Mouse (Mus musculus): Measurements from ENCODE around the gene Rnf17.
A peak's percentile ranks its signal among the peaks of the same experiment; 100 is the strongest.

Rnf17 gene

DNA sequence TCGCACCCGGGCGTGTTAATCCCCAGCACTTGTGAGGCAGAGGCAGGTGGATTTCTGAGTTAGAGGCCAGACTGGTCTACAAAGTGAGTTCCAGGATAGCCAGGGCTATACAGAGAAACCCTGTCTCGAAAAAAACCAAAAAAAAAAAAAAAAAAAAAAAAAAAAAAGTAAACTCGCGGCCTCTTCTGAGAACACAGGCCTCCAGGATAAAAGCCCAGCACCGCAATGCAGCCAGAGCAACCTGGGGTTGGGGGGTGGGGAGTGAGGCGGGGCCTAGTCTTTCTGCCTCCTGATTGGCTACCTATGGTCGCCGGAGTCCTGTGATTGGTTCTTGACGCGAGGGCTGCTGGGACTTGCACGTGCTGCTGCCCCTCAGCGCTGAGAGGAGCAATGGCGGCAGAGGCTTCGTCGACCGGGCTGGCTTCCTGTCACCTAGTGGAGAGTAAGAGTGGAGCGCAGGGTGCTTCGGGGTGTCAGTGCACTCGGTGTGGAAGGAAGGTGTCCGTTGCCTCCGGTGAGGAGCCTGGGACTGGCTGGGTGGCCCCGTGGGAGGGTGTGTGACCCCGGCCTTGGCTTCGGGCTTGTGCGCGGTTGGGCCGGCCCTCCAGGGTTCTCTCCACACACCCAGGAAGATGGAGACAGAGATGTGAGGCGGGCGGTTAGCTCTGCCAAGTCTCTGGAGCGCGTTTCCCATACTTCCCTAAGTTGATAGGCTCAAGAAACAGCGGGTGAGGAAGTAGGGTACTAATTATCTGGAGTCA is at the start of gene Rnf17:
Rnf17 (plus strand) TSS at position 271 of the 761 bp plus-strand sequence.
- DNase-seq (ENCODE audit: low read depth, low spot score), result peak; percentile 95

DNA sequence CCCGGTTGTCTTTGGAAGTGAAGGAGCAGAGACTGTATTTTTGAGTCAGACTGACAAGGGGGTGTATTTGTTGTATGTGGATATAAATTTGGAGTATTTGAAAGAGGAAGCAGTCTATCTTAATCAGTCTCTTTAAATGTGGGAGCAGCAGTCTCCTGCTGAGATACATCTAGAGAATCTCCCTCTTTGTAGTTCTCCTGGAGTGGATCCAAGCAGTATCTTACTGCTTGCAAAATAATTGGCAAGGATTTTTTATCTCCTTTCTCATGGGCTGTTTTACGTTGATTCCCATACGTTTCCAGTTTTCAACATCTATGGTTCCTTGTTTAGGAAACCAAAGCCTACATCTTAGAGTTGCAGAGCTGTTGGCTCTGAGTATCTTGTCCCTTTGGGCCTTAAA is 47.6 kb upstream of the Rnf17 start:
- DNase-seq (ENCODE audit: low read depth, low spot score), result no peak

DNA sequence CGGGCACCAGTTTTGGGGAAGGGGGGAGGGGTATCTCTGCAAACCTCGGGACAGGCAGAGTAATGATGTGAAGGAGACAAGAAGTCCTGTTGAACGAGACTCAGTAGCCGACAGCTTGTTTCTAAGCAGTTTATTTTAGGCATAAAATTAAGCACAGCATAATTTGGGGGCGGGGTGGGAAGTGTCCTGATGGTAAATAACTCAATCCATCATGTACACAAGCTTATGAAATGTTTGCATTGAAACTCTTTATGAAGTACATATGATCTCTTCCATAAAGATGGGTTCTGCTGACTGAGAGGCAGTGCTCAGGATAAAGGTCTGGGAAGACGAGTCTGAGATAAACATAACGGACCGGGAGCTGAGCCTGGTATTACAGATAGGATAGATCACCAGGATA is 47.0 kb upstream of the Rnf17 start:
- DNase-seq (ENCODE audit: low read depth, low spot score), result no peak

DNA sequence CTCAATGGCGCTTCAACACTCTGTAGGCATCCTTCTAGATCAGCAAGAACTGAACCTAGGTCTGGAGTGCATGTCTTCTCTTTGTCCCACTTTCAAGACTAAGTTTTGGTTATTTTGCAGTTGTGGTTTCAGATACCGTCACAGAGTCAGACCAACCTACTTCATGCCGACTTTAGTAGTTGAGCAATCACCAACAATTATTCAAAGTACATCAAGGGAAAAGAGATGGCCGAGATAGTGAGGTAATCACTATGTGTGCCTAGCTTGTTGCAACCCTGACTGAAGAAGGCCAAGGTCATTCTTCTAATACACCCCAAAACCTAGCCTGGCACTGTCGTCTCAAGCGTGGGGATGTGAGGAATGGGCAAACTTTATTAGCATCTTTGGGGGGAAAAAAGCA is 46.2 kb upstream of the Rnf17 start:
- DNase-seq (ENCODE audit: low read depth, low spot score), result no peak

DNA sequence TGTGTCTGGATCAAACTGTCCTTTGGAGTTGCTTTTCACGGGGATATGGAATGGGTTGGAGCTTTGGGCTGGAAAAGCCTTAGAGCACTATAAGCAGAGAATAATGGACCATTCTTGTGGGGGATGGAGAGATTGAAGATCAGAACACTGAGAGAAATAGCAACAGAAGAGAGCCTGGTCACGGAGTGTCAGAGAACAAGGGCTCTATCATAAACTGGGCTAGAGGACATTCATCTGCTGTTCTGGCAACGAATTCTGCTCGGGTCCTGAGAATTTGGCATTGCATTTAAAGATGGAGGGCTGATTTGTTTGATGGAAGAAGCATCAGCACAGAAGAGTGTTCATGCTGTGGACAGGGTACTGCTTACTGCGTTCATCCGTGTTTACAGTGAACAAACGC is 44.0 kb upstream of the Rnf17 start:
- no peak for DNase-seq (ENCODE audit: low read depth, low spot score)

DNA sequence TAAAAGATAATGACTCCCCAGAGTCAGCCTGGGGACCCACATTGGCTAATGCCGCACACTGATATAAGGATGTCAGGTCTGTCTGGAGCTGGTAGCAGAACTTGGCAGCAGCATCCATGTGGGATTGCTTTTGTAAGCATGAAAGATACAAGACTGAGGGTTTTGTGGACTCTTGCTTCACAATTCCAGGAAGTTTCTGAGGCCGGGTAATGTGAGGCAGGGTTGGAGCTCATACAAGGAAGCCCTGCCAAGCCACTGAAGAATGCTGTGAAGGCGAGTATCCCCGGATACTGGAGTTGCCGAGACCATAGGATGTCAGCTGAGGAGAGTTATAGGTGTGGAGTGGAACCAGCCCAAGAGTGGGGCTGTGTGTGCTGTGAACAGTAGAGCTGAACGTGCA is 43.2 kb upstream of the Rnf17 start:
- no peak for DNase-seq (ENCODE audit: low read depth, low spot score)

DNA sequence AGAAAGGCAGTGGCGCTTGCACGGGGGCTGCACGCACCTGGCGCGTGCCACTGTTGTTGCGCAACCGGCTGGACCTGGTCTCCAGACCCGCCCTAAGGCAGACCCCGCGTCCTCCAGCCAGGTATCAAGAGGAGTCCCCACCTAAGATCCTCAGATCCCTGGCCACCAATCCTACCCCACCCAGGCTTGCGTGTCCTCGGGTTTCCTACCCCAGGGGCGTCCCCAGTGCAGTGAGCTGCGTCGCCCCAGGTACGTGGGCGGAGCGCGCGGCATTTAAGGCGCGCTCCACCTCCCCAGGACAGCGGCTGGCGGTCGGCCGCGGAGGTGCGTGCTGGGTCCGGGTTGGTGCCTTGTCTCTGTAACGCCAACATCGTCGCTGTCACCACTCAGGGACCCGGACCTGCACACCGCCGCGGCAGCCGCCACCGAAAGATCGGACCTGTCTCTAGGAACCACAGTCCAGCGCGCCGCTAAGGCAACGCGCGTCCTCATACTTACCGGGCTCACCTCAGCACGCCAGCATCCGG is 37.6 kb upstream of the Rnf17 start, which contains the start of gene Atp12a:
Atp12a (plus strand) TSS at position 358 of the 527 bp plus-strand sequence.
- peak; percentile 72 for DNase-seq (ENCODE audit: low read depth, low spot score)

DNA sequence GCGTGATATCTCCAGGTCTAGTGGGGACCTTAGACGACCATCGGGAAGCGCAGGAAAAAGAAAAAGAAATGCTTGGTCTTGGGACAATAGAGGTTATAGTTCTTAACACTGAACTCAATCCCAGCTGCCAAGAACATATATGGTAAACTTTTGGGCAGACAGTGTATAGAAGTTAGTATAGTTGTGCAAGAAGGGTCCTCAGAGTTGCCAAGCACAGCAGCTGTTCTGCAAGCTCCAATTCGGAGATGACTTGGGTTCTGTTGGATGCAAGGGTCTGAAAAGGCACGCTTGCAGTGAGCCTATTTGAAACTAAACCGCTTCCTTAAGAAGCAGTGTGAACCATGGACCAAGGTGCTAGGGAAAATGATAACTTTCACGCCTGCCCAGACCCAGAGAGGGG is 37.1 kb upstream of the Rnf17 start:
- DNase-seq (ENCODE audit: low read depth, low spot score), result no peak

DNA sequence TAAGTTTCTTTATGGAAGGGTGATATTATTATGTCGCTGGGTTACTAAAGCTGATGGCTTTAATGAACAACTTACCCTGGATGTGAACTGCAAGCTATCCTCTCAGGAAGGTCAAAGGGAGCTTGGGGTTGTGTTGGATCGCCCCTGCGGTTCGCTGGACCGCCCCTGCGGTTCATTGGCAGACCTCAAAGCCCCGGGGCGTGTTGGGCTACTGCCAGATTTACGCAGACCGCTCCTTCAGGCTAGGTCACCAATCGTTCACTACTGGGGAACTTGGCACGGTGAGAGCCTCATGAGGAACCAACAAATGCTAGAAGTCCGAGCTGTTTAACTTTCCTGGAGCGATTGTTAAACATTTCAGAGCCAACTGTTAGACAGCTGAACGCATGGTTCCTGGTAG is 35.7 kb upstream of the Rnf17 start:
- peak; percentile 50 for DNase-seq (ENCODE audit: low read depth, low spot score)

DNA sequence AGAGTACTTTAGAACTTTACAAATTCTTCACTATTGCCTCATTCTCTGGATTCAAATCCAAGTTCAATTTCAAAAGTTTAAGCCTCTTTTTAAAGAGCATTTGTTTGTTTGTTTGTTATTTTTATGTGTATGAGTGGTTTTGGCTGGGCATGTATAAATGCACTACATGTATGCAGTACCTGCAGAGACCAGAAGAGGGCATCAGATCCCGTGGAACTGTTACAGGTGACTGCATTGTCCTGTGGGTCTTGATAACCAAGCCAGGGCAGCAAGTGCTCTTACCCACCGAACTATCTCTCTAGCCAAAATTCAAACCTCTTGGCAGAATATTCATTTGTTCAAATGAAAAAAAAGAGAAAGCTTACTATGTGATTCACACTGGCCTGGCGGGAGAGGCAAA is 33.5 kb upstream of the Rnf17 start:
- peak; percentile 75 for DNase-seq (ENCODE audit: low read depth, low spot score)

DNA sequence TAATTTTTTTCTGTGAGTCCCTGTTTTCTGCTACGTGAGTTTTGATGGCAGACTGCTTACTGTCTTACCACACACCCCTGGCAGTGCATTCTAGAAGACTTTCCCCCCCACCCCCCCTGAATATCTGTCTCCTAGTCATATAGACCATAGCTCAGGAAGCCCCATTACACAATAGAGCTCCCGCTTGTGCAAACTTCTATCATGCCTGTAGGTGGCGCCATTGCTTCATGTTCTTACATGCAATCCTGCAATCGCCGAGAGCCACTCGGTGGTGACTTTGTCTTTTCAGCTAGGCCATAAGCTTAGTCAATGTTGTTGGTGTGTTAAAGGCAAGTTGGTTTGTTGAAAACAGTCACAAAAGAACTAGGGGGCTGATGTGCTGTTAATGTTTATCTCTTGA is 26.6 kb upstream of the Rnf17 start:
- DNase-seq (ENCODE audit: low read depth, low spot score), result peak; percentile 88

DNA sequence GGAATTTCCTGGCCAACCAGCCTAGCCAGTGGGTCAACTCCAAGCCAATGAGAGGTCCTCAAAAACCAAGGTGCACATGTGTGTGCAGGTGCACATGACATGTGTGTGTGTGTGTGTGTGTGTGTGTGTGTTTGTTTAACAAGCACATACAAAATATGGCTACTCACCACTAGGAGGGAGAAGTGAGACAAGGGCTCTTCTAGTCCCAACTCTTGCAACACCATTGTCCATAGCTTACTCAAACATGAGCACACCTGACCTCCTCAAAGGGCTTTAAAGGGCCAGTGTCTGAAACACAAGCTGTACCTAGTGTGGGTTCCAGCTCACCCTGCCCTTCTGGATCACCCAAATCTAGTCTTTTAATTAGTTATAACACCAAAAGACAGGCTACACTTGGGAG is 24.6 kb upstream of the Rnf17 start:
- no peak for DNase-seq (ENCODE audit: low read depth, low spot score)

DNA sequence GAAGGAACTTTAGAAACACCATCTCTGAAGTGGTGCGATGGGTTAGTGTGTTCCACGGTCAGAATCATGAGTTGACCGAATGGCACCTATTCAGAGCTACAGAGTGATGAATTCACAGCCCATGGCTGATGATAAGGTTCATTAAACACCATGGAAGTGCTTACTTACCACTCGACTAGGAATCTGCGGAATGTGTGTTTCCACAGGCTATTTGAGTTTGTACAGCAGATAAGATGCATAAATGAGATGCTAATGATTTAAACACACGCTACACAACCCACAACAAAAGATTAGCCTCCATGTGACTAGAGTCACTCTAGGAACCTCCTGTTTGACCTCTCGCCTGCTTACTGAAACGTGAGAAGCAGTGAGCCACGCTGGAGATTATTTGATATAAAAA is 23.0 kb upstream of the Rnf17 start:
- no peak for DNase-seq (ENCODE audit: low read depth, low spot score)

DNA sequence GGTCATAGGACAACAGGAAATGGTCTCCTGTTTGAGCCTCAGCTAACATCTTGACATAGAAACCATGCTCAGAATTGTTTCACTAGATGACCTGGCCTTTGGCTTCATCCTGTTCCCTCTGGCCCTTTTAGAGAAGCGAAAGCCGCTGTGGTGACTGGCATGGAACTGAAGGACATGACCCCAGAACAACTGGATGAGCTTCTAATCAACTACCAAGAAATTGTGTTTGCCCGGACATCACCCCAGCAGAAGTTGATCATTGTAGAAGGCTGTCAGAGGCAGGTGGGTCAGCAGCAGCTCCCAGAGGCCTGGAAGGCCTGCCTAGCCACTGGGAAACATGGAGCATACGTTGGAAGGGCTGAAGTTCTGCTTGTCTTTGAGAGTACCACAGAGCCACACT is 20.0 kb upstream of the Rnf17 start:
- no peak for DNase-seq (ENCODE audit: low read depth, low spot score)

DNA sequence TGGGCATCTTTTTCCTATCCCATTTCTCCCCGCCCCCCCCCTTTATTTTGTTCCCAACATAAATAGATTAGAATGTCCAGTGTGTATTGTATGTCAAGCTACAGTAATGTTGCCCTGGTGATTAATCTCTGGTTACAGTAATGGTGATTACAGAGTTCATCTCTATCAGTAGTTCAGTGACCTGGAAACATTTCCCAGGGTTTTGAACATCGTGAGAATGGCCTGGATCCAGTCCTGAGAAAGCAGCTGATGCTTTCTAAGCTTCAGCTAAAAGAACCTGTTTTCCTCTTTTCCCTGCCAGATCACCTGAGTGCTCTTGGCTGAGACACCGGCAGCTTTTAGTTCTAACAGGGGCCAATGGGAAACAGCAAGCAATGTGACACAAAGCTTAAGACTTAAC is 12.1 kb upstream of the Rnf17 start:
- no peak for DNase-seq (ENCODE audit: low read depth, low spot score)

DNA sequence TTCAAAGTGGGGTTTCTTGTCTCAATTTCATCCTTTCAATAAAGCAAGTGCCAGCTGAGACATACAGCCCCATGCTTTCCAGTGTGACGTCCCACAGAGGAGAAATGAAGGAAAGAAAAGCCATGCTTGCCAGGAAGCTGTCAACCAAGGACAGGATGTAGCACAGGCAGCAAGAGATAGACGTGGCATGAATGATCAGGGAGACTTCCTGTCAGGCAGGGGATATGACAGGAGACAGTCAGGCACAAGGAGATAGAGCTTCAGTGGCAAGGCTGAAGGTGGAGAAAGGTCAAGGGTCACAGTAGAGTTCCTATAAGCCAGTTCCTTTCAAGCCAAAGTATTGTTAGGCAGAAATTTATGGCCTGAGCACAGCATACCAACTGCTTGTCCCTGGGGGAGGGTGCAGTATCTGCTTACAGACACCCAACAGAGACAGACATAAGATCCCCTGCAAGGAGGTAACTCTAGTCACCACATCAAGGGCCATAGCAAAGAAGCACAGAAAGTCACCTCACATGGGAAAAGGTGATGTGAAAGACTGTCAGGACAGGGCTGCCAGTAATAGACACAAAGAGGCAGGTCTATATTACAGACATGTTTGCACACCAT is 8.6 kb upstream of the Rnf17 start:
- DNase-seq (ENCODE audit: low read depth, low spot score), result peak; percentile 24

DNA sequence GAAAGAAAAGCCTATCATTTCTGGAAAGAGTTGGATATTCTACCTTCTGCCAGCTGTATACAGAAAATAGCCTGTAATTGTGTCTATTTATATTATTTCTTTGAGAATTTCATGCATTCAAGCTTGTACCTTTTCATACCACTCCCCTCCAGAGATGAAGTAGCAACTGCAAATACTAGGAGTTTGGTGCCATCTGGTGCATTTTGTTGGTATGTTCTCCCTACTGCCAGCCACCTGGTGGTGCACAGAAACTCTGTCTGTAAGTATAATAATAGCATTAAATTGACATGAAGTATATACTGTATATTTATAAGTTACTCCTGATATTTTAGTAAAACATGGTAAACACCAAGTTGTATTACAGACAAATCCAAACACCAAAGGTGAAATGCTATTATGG is 4.4 kb upstream of the Rnf17 start:
- peak; percentile 43 for DNase-seq (ENCODE audit: low read depth, low spot score)

DNA sequence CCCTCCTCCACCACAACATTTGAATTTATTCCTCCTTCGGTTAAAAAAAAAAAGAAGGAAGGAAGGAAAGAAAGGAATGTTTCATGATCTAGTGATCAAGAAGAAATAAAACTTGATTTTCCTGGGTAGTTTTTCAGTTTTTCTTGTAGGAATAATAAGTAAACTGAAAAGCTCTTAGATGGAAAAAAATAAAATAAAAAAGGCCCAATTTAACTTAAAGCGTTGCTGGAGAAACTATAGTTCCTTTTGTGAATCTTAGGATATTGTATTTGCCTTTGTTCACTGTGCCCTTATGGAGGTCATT is 643 bp downstream of the Rnf17 start:
- no peak for DNase-seq (ENCODE audit: low read depth, low spot score)

DNA sequence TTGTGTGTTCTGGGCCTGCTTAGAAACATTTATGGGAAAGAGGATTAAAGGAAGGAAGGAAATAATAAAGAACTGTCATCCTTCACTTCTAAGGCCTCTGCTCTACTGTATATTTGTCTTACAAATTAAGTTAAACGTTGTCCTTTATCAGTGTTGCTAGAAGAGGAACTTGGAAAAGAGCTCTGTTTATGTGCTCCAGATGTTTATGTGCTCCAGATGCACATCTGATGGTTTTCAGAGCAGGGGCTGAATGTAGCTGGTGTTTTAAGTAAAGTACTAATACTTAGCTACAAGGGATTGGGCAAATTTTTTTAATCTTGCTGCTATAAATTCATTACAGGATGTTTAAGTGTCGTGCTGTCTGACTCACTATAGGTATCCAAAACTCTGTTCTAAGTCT is 59.7 kb downstream of the Rnf17 start:
- no peak for DNase-seq (ENCODE audit: low read depth, low spot score)

DNA sequence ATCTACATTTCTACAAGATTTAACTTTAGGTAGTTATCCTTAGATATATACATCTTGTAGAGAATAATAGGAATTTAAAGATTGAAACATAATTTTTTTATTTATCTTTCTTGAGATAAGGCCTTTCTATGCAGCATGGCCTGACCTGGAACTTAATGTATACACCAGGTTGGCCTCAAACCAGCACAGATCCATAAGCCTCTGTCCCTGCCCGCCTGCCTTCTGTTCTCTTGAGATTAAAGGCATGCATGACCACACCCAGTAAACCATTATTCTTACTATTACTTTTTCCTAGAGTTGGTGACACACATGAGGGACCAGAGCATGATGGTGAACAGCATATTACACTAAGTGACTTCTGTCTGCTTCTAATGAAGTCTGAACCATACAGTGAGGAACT is 60.3 kb downstream of the Rnf17 start:
- DNase-seq (ENCODE audit: low read depth, low spot score), result no peak

DNA sequence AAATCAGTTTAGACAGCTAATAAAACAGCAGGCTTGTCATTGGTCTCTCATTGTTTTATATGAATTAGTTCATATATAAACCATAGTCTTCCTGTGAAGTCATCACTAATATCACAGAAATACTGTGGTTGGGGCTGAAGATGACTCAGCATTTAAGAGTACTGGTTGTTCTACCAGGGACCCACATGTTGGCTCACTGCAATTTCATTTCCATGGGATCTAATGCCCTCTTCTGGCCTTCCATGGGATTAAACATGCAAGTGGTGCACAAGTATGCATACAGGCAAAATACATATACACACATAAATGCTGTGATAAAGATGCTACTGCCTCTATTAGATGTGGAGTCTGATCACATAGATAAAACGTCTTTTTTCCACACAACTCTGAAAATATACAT is 65.8 kb downstream of the Rnf17 start:
- DNase-seq (ENCODE audit: low read depth, low spot score), result peak; percentile 66

DNA sequence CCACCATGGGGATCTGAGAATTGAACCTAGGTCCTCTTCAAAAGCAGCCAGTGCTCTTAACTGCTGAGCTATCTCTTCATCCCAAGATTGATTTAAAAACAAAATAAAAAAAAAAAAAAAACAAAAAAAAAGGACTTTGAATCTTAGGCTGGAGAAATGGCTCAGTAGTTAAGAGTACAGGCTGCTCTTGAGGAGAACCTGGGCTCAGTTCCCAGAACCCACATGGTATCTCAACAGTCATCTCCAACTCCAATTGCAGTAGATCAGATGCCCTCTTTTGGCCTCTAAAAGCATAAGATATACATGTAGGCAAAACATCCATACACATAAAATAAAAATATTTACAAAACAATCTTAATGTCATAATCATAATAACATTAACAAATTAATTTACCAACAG is 87.4 kb downstream of the Rnf17 start:
- no peak for DNase-seq (ENCODE audit: low read depth, low spot score)

DNA sequence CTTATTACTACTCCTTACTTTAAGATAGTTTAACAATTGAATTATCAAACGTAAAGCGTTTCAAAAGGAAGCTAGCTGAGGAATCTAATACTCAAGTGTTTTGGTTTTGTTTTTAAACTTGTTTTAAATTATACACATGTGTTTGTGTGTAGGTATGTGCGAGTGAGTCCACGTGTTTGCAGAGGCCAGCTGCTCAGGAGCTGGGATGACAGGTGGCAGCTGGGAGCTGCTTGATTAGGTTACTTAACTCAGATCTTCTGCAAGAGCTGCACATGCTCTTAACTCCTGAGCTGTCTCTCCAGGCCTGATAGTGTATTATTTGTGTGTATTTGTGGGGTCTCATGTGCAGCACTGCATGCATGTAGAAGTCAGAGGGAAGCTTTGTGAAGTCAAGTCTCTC is 100.0 kb downstream of the Rnf17 start:
- DNase-seq (ENCODE audit: low read depth, low spot score), result no peak

DNA sequence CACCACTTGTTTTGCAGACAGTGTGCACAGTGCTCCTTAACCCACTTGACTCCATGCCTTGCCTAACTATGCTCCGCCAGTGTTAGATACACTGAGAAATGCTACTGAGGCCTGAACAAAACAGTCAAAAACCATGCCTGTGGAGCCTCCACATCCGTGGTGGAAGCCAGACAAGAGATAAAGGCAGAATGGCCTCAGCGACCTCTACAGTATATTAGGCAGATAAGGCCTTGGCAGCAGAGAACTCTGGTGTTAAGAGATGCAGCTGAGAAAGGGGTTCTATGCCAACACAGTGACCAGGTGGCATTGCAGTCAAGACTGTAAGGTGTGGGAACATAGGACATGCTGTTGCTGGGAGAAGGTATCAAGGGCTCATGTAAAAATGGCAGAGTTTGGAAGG is 104.4 kb downstream of the Rnf17 start:
- DNase-seq (ENCODE audit: low read depth, low spot score), result no peak

Data from ZHBTc4 (cell line).